Mouse (Mus musculus): ENCODE measurements at regions not wholly inside any gene's neighbourhood (a gene's known extent, or its start where the extent isn't known, plus 50 kb on each side); places are given as distances from the start of the nearest gene placed in this dataset.
"Not testable (repeated sequence)": the region's sequence is repeated elsewhere in the genome, so short reads cannot be mapped to it uniquely, and the experiment has no call there.

- in situ Hi-C loops (cut with MboI; ENCODE audit: low pct_unique_long_range_greater_than_20kb in 1 of 2, low sequenced_read_pairs in 2 of 2, unreplicated experiment in 1 of 2) = no loop called here
Measured at GRCm38 (mm10) chr13:35512029-35512507, 147.6 kb upstream of the Cdyl start.

GRCm38 (mm10) chr13:35513120-35513519 lies 146.5 kb upstream of the Cdyl start:
- in situ Hi-C loops (cut with MboI; ENCODE audit: low pct_unique_long_range_greater_than_20kb in 1 of 2, low sequenced_read_pairs in 2 of 2, unreplicated experiment in 1 of 2) = no loop called here

- in situ Hi-C loops (cut with MboI; ENCODE audit: low pct_unique_long_range_greater_than_20kb in 1 of 2, low sequenced_read_pairs in 2 of 2, unreplicated experiment in 1 of 2) = no loop called here
Measured at GRCm38 (mm10) chr13:35515291-35515690, 144.3 kb upstream of the Cdyl start.

GRCm38 (mm10) chr13:35517692-35518091 lies 141.9 kb upstream of the Cdyl start:
- in situ Hi-C loops (cut with MboI; ENCODE audit: low pct_unique_long_range_greater_than_20kb in 1 of 2, low sequenced_read_pairs in 2 of 2, unreplicated experiment in 1 of 2) = no loop called here

GRCm38 (mm10) chr13:35522272-35522671 lies 137.4 kb upstream of the Cdyl start:
- in situ Hi-C loops (cut with MboI; ENCODE audit: low pct_unique_long_range_greater_than_20kb in 1 of 2, low sequenced_read_pairs in 2 of 2, unreplicated experiment in 1 of 2) = no loop called here

- in situ Hi-C loops (cut with MboI; ENCODE audit: low pct_unique_long_range_greater_than_20kb in 1 of 2, low sequenced_read_pairs in 2 of 2, unreplicated experiment in 1 of 2) = no loop called here
Measured at GRCm38 (mm10) chr13:35529577-35529976, 130.1 kb upstream of the Cdyl start.

GRCm38 (mm10) chr13:35537106-35537505 lies 122.5 kb upstream of the Cdyl start:
- in situ Hi-C loops (cut with MboI; ENCODE audit: low pct_unique_long_range_greater_than_20kb in 1 of 2, low sequenced_read_pairs in 2 of 2, unreplicated experiment in 1 of 2) = no loop called here

GRCm38 (mm10) chr13:35537936-35538335 lies 121.7 kb upstream of the Cdyl start:
- in situ Hi-C loops (cut with MboI; ENCODE audit: low pct_unique_long_range_greater_than_20kb in 1 of 2, low sequenced_read_pairs in 2 of 2, unreplicated experiment in 1 of 2) = no loop called here

GRCm38 (mm10) chr13:35540433-35540832 lies 119.2 kb upstream of the Cdyl start:
- in situ Hi-C loops (cut with MboI; ENCODE audit: low pct_unique_long_range_greater_than_20kb in 1 of 2, low sequenced_read_pairs in 2 of 2, unreplicated experiment in 1 of 2) = no loop called here

- in situ Hi-C loops (cut with MboI; ENCODE audit: low pct_unique_long_range_greater_than_20kb in 1 of 2, low sequenced_read_pairs in 2 of 2, unreplicated experiment in 1 of 2) = no loop called here
Measured at GRCm38 (mm10) chr13:35541053-35541452, 118.6 kb upstream of the Cdyl start.

- in situ Hi-C loops (cut with MboI; ENCODE audit: low pct_unique_long_range_greater_than_20kb in 1 of 2, low sequenced_read_pairs in 2 of 2, unreplicated experiment in 1 of 2) = no loop called here
Measured at GRCm38 (mm10) chr13:35564006-35564405, 95.6 kb upstream of the Cdyl start.

GRCm38 (mm10) chr13:35581616-35582015 lies 78.0 kb upstream of the Cdyl start:
- in situ Hi-C loops (cut with MboI; ENCODE audit: low pct_unique_long_range_greater_than_20kb in 1 of 2, low sequenced_read_pairs in 2 of 2, unreplicated experiment in 1 of 2) = no loop called here

- in situ Hi-C loops (cut with MboI; ENCODE audit: low pct_unique_long_range_greater_than_20kb in 1 of 2, low sequenced_read_pairs in 2 of 2, unreplicated experiment in 1 of 2) = no loop called here
Measured at GRCm38 (mm10) chr13:35598003-35598402, 61.6 kb upstream of the Cdyl start.

- in situ Hi-C loops (cut with MboI; ENCODE audit: low pct_unique_long_range_greater_than_20kb in 1 of 2, low sequenced_read_pairs in 2 of 2, unreplicated experiment in 1 of 2) = no loop called here
Measured at GRCm38 (mm10) chr13:35601560-35602135, 58.0 kb upstream of the Cdyl start.

GRCm38 (mm10) chr13:35603080-35603479 lies 56.6 kb upstream of the Cdyl start:
- in situ Hi-C loops (cut with MboI; ENCODE audit: low pct_unique_long_range_greater_than_20kb in 1 of 2, low sequenced_read_pairs in 2 of 2, unreplicated experiment in 1 of 2) = no loop called here

- in situ Hi-C loops (cut with MboI; ENCODE audit: low pct_unique_long_range_greater_than_20kb in 1 of 2, low sequenced_read_pairs in 2 of 2, unreplicated experiment in 1 of 2) = no loop called here
Measured at GRCm38 (mm10) chr13:35604061-35604460, 55.6 kb upstream of the Cdyl start.

- in situ Hi-C loops (cut with MboI; ENCODE audit: low pct_unique_long_range_greater_than_20kb in 1 of 2, low sequenced_read_pairs in 2 of 2, unreplicated experiment in 1 of 2) = no loop called here
Measured at GRCm38 (mm10) chr13:35604765-35605164, 54.9 kb upstream of the Cdyl start.

GRCm38 (mm10) chr13:35606857-35607561 lies 52.6 kb upstream of the Cdyl start:
- in situ Hi-C loops (cut with MboI; ENCODE audit: low pct_unique_long_range_greater_than_20kb in 1 of 2, low sequenced_read_pairs in 2 of 2, unreplicated experiment in 1 of 2) = not testable (repeated sequence)

GRCm38 (mm10) chr13:35607710-35608109 lies 51.9 kb upstream of the Cdyl start:
- in situ Hi-C loops (cut with MboI; ENCODE audit: low pct_unique_long_range_greater_than_20kb in 1 of 2, low sequenced_read_pairs in 2 of 2, unreplicated experiment in 1 of 2) = no loop called here

Data from mouse embryonic stem cell (cell line).